Mouse (Mus musculus) cerebellum, adult 2 months (tissue): Measurements from ENCODE around the gene Rpa3. TPM values are rescaled to one million over a fixed set of nuclear protein-coding genes. Genes with fewer than 3 reads are reported as not detected.
A peak's percentile ranks its signal among the peaks of the same experiment; 100 is the strongest.

Experiments used
- DNase-seq, 2 experiments: peaks; one replicate each; pipeline ENCODE4 v3.0.0; 2021
- H3K27ac ChIP-seq: fragments of 200-500 bp; 2 replicates; pipeline ENCODE4 v1.5.1; 2012; ENCODE audit warnings: low read length, control low read depth, inconsistent platforms; ENCODE audit not compliant: insufficient read depth
- H3K27me3 ChIP-seq: fragments of 200-500 bp; 2 replicates; pipeline ENCODE4 v1.6.1; 2012; ENCODE audit warnings: inconsistent platforms, mild to moderate bottlenecking, low read length, moderate library complexity; ENCODE audit not compliant: control insufficient read depth, insufficient read depth
- H3K4me1 ChIP-seq: fragments of 200-500 bp; 2 replicates; pipeline ENCODE4 v1.6.1; 2011; ENCODE audit warnings: low read length; ENCODE audit not compliant: control insufficient read depth, insufficient read depth
- H3K4me3 ChIP-seq: fragments of 200-500 bp; replicated peaks from 2 replicates; pipeline ENCODE3; 2011; ENCODE audit warnings: mild to moderate bottlenecking, low read depth, low read length, control low read depth; ENCODE audit not compliant: insufficient read depth
- CTCF ChIP-seq: fragments of 200-500 bp; IDR thresholded peaks from 2 replicates; pipeline ENCODE4 v1.5.1; 2011; ENCODE audit warnings: low read depth, mild to moderate bottlenecking, control low read depth, low read length, moderate library complexity, borderline replicate concordance; ENCODE audit not compliant: insufficient read depth
- POLR2A ChIP-seq: fragments of 200-500 bp; IDR thresholded peaks from 2 replicates; pipeline ENCODE4 v1.6.1; 2011; ENCODE audit warnings: low read length, control low read depth, borderline replicate concordance; ENCODE audit not compliant: insufficient read depth
- WGBS: fragments of 180-500 bp; shearing (Covaris S2); methylation state at CpG from one replicate; pipeline ENCODE4 v1.1.7; 2018; 5-methylcytosine and 5-hydroxymethylcytosine counted together
- polyA plus RNA-seq: library from polyadenylated mRNA; depleted of rRNA; stranded (reverse); fragments of >200 nt; gene quantifications from 2 replicates; pipeline ENCODE4 v1.2.3, GENCODE M21; 2012; rRNA removed

Rpa3 gene
- 19.5 and 20.7 TPM in 2 replicates for polyA plus RNA-seq

- TF ChIP-seq POLR2A (peak; percentile 70; the same call in 1 of the 2 replicates), CTCF (no peak)
- no peaks in the 10 kb centered on the region; the same call in 1 of the 2 replicates for H3K4me1 ChIP-seq
- DNase-seq = peak; percentile 98 to 99
- under 1% methylated on average over 64 of the region's 64 CpGs for WGBS
- H3K27ac ChIP-seq = peak within 1 kb of the TSS; percentile 80
- peak within 1 kb of the TSS; percentile 85 for H3K4me3 ChIP-seq
- no peaks in the 10 kb centered on the region for H3K27me3 ChIP-seq
Measured at GRCm38 (mm10) chr6:8259004-8259666, at the start of gene Rpa3, which contains the start of the genes Umad1 and Gm45062. TSS of gene Rpa3 (minus strand) at chr6:8259173. TSS of gene Umad1 (plus strand) at chr6:8259288. TSS of gene Gm45062 (plus strand) at chr6:8259450.

DNA sequence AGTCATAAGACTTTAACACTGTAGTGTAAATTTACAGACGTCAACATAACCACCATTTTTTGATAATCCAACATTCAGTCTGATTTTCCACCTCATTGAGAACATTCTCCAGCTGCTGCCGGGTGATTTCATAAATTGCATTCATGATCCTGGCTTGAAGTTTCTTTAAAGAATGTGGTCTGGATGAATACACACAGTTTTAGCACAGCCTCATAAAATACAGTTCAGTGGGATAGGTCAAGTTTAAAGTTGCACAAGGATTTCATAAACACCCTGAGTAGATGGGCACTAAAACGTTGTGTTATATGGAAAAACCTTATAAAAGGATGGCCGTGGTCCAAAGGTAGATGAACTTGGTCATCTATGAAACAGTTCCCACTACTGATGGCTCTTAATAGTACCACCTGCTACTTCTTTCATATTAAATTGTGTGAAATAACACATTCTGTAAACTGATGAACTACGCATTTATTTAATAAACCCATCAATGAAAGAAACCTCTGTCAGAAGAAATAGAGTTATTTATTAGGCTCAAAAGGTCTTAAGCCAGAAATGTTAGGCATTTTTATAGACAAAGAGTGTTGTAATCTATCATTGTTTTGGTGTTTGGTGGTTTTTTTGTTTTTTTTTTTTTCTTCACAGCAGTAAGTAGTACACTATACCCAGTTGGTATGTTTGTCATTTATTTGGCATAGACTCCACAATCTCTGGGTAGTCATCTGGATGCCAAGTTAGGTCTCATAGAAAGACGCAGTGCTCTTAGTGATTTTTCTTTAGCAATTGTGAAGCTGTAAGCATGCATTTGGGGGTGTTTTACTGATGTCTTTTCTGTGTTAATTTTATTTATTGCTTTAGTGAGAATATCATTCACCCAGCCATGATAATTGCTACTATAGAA is 49.2 kb upstream of the Rpa3 start:
- TF ChIP-seq CTCF (no peak), POLR2A (no peak)
- Histone ChIP-seq H3K4me1 (no peaks in the 10 kb centered on the region), H3K27ac (no peak overlapping the region), H3K4me3 (no peak overlapping the region), H3K27me3 (no peaks in the 10 kb centered on the region)
- WGBS = 44% methylated on average over 6 of the region's 6 CpGs
- DNase-seq = no peak

DNA sequence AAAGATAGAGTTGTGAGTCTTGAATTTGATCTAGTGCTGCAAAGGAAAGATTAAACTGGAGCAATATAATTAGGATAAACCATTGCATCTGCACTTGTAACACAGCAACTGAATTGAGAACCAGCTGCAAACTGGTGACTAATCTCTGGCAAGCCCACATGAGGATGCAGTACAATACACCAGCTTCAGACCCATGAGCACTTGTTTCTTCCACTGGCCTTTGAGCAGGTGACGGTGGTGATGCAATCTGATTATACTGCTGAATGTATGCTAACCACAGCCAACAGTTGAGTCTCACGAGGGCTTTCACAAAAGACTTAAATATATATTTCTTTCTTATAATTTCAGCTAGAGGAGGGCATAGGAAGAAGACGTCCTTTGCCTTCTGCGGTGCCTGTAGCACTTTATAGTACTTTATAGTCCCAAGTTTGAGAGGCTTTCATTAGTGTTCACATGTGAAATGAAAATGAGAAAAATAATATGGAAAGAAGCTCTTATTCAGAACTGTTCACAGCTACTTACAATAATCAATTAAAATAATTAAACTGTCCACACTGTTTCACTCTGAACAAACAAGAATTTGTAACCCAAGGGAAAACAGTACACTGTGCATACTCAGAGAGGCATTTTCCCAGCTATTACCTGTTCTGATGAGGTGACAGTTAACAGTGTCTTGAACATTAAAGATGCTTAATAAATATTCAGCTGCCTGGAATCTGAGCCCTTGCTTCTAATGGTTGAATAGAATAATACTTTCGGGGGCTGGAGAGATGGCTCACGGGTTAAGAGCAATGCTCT is 40.3 kb upstream of the Rpa3 start:
- Histone ChIP-seq H3K4me1 (no peaks in the 10 kb centered on the region), H3K4me3 (no peak overlapping the region), H3K27ac (no peak overlapping the region), H3K27me3 (no peaks in the 10 kb centered on the region)
- WGBS = 89% methylated on average over 6 of the region's 6 CpGs
- TF ChIP-seq POLR2A = no peak
- no peak for TF ChIP-seq CTCF
- DNase-seq = no peak

- Histone ChIP-seq H3K4me1 (no peaks in the 10 kb centered on the region), H3K4me3 (no peak overlapping the region), H3K27ac (no peak overlapping the region), H3K27me3 (no peaks in the 10 kb centered on the region)
- WGBS = 91% methylated on average over 4 of the region's 4 CpGs
- DNase-seq = no peak
- TF ChIP-seq CTCF = no peak
- no peak for TF ChIP-seq POLR2A
Measured at GRCm38 (mm10) chr6:8294048-8294784, 35.2 kb upstream of the Rpa3 start.

DNA sequence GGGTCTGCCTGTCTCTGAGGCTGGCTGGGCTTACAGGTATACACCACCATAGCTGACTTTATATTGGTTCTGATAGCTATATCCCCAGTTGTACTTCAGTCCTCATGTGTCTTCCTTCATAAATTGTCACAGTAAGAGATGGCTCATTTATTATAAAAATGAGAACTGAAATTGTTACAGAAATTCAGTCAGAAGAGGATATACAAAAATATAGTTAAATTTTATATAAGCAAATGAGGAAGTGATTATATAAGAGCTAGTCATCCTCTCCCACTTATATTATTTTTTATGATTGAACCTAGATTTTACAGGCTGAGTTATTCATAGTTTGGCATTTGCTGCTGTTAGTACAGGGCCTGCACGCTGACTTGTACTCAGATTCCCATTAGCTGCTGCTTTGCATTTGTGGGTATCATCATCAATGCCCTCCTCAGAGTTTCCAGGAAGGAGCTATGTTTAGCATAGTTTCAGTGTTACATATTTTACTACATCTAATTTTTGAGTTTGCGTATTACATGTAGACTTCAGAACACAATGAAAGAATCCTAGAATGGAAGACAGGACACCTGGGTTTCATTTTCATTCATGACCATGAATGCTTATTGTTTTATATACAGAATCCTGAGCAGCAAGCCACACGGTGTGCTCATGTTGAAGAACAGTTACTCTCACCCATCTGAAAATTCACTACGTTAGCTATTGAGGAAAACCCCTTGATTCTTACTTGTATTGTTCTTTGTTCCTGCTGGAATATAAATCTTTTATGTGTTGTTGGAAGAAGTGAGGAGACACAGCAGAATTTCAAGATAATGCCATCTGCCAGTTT is 30.0 kb upstream of the Rpa3 start:
- H3K27me3 ChIP-seq = no peaks in the 10 kb centered on the region
- no peak for TF ChIP-seq POLR2A
- no peak for TF ChIP-seq CTCF
- no peak overlapping the region for H3K4me3 ChIP-seq
- peaks cover 3% of the 10 kb centered on the region; the same call in 1 of the 2 replicates for H3K4me1 ChIP-seq
- no peak for DNase-seq
- 79% methylated on average over 4 of the region's 4 CpGs for WGBS
- H3K27ac ChIP-seq = no peak overlapping the region

- no peak for DNase-seq
- H3K27me3 ChIP-seq = no peaks in the 10 kb centered on the region
- no peak overlapping the region for H3K4me3 ChIP-seq
- H3K4me1 ChIP-seq = peaks cover 3% of the 10 kb centered on the region; the same call in 1 of the 2 replicates
- 97% methylated on average over 3 of the region's 3 CpGs for WGBS
- no peak for TF ChIP-seq POLR2A
- TF ChIP-seq CTCF = no peak
- H3K27ac ChIP-seq = no peak overlapping the region
Measured at GRCm38 (mm10) chr6:8286146-8286545, 27.2 kb upstream of the Rpa3 start.
